Mouse (Mus musculus): Measurements from ENCODE around the gene Mad2l1bp. TPM values are rescaled to one million over a fixed set of nuclear protein-coding genes. Genes with fewer than 3 reads are reported as not detected.

Mad2l1bp gene
- total and polyA plus RNA-seq, 2 experiments, result 3.7 to 12.9 TPM

DNA sequence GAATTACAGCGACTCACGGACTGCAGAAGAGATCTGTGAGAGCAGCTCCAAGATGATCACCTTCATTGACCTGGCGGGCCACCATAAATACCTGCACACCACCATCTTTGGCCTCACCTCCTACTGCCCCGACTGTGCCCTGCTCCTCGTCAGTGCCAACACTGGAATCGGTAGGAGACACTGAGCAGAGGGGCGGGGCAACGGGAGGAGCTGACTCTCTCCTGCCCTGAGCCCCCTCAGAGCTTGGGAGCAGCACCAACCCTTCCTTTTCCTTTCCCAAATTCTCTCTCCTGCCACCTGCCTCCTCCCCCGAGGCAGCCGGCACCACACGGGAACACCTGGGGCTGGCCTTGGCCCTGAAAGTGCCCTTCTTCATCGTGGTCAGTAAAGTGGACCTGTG, 12.1 kb upstream of the Mad2l1bp start:
- no peaks in the 10 kb centered on the region for H3K27me3 ChIP-seq (ENCODE audit: control insufficient read depth, insufficient read depth, low read length)
- H3K36me3 ChIP-seq (ENCODE audit: control insufficient read depth, insufficient read depth, low read length), result peaks cover 27% of the 10 kb centered on the region; the same call in 1 of the 2 replicates
- H3K79me2 ChIP-seq (ENCODE audit: control insufficient read depth, insufficient read depth, low read length), result no peaks in the 10 kb centered on the region; the same call in 1 of the 2 replicates
- no peak overlapping the region for H3K9ac ChIP-seq (ENCODE audit: low read depth, low read length)
- H3K27ac ChIP-seq (replicated peaks; ENCODE audit: insufficient read depth, low read depth, low read length), result no peak overlapping the region
- WGBS, result 85% methylated on average over 12 of the region's 12 CpGs
- H3K4me3 ChIP-seq (ENCODE audit: insufficient read depth, low read depth, low read length), result no peak overlapping the region
- peaks cover 13% of the 10 kb centered on the region for H3K4me1 ChIP-seq (ENCODE audit: control insufficient read depth, insufficient read depth, low read length)
- DNase-seq (ENCODE audit: extremely low read depth, low read depth, low spot score), result no peak
- TF ChIP-seq CTCF (IDR thresholded peaks at IDR 0.05; ENCODE audit: low read depth, low read length) (no peak), POLR2A (IDR thresholded peaks at IDR 0.05; ENCODE audit: extremely low read depth, insufficient read depth, low read length) (no peak)

DNA sequence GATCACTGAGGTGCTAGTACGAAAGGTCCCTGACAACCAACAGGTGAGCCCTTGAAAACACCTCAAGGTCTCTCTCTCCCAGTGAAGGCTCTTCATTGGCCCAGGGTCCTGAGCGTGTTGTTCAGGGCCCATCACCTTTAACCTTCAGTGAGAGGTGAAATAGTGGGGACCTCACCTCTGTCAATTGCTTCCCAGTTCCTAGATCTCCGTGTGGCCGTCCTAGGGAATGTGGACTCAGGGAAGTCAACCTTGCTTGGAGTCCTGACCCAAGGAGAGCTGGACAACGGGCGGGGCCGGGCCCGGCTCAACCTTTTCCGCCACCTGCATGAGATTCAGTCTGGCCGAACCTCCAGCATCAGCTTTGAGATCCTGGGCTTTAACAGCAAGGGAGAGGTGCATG, 11.4 kb upstream of the Mad2l1bp start:
- 95% methylated on average over 10 of the region's 10 CpGs for WGBS
- Histone ChIP-seq H3K79me2 (ENCODE audit: control insufficient read depth, insufficient read depth, low read length) (no peaks in the 10 kb centered on the region; the same call in 1 of the 2 replicates), H3K36me3 (ENCODE audit: control insufficient read depth, insufficient read depth, low read length) (peaks cover 26% of the 10 kb centered on the region; the same call in 1 of the 2 replicates), H3K9ac (ENCODE audit: low read depth, low read length) (no peak overlapping the region), H3K4me3 (ENCODE audit: insufficient read depth, low read depth, low read length) (no peak overlapping the region), H3K27ac (replicated peaks; ENCODE audit: insufficient read depth, low read depth, low read length) (no peak overlapping the region), H3K4me1 (ENCODE audit: control insufficient read depth, insufficient read depth, low read length) (peaks cover 13% of the 10 kb centered on the region), H3K27me3 (ENCODE audit: control insufficient read depth, insufficient read depth, low read length) (no peaks in the 10 kb centered on the region)
- TF ChIP-seq CTCF (IDR thresholded peaks at IDR 0.05; ENCODE audit: low read depth, low read length), result no peak
- no peak for DNase-seq (ENCODE audit: extremely low read depth, low read depth, low spot score)

DNA sequence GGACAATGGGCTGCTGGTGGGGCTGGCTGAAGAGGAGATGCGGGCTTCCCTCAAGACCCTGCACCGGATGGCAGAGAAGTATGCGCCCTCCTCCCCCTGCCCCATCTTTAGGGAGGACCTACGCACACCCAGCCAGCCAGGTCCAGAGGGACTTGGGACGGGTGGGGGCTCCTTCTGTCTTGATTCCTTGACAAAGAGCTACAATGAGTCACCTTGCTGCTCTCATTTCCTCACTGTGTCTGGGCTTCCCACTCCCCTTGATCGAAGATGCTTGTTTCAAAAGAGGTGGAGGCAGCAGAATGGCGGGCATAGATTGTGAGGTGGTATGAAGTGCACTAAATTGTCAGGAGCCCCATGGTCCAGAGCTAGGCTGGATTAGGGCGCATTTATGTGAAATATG, 10.9 kb upstream of the Mad2l1bp start:
- DNase-seq (ENCODE audit: extremely low read depth, low read depth, low spot score), result no peak
- Histone ChIP-seq H3K4me1 (ENCODE audit: control insufficient read depth, insufficient read depth, low read length) (peaks cover 13% of the 10 kb centered on the region), H3K9ac (ENCODE audit: low read depth, low read length) (no peak overlapping the region), H3K27ac (replicated peaks; ENCODE audit: insufficient read depth, low read depth, low read length) (no peak overlapping the region), H3K79me2 (ENCODE audit: control insufficient read depth, insufficient read depth, low read length) (no peaks in the 10 kb centered on the region; the same call in 1 of the 2 replicates), H3K27me3 (ENCODE audit: control insufficient read depth, insufficient read depth, low read length) (no peaks in the 10 kb centered on the region), H3K36me3 (ENCODE audit: control insufficient read depth, insufficient read depth, low read length) (peaks cover 23% of the 10 kb centered on the region; the same call in 1 of the 2 replicates), H3K4me3 (ENCODE audit: insufficient read depth, low read depth, low read length) (no peak overlapping the region)
- WGBS, result 95% methylated on average over 8 of the region's 8 CpGs
- no peak for TF ChIP-seq CTCF (IDR thresholded peaks at IDR 0.05; ENCODE audit: low read depth, low read length)
- TF ChIP-seq POLR2A (IDR thresholded peaks at IDR 0.05; ENCODE audit: extremely low read depth, insufficient read depth, low read length), result no peak

DNA sequence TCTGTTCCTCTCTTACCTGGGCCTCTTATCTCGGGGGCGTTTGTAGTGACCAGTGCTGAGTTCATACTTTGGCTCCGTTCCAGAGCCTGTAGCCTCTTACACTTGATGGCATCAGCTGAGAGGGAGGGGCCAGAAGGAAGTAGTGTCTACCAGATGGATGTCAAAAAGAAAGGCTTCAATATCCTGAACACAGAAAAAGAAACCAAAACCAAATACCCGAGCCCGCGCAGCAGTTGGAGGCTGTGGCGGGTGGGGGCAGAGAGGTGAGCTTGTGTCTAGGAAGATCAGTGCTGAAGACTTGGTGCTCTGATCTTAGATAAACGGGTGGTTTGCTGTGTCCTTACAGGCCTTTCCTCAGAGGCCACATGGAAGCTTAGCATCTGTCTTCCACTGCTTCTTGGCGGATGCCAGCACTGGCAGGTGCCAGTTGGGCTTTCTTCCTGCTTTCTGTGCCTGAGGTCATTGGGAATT, 9.6 kb upstream of the Mad2l1bp start:
- peak; percentile 57 for DNase-seq (ENCODE audit: extremely low read depth, low read depth, low spot score)
- Histone ChIP-seq H3K27me3 (ENCODE audit: control insufficient read depth, insufficient read depth, low read length) (no peaks in the 10 kb centered on the region), H3K9ac (ENCODE audit: low read depth, low read length) (no peak overlapping the region)

DNA sequence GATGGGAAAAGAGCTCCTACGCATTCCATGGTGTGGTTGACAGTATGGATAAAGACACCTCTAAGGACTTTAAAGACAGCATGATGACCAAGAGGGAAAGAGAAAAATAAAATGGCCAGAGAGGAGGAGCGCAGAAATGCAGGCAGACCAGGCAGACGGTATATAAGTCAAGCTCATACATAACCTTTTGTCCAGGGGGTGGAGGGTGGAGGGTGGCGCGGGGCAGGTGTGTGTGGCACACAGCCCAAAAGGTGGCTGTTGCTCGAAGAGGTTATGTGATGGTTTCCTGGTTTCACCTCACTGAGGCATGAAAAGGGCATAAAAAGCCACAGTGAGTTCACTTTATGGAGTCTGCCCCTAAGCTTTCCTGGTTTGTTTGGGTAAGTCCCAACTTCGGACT, 9.2 kb upstream of the Mad2l1bp start:
- no peak overlapping the region for H3K4me3 ChIP-seq (ENCODE audit: insufficient read depth, low read depth, low read length)
- H3K36me3 ChIP-seq (ENCODE audit: control insufficient read depth, insufficient read depth, low read length), result peaks cover 17% of the 10 kb centered on the region; the same call in 1 of the 2 replicates
- 48% methylated on average over 7 of the region's 7 CpGs for WGBS
- no peak for TF ChIP-seq CTCF (IDR thresholded peaks at IDR 0.05; ENCODE audit: low read depth, low read length)
- no peak for TF ChIP-seq POLR2A (IDR thresholded peaks at IDR 0.05; ENCODE audit: extremely low read depth, insufficient read depth, low read length)
- H3K9ac ChIP-seq (ENCODE audit: low read depth, low read length), result no peak overlapping the region
- no peaks in the 10 kb centered on the region for H3K27me3 ChIP-seq (ENCODE audit: control insufficient read depth, insufficient read depth, low read length)
- no peaks in the 10 kb centered on the region; the same call in 1 of the 2 replicates for H3K79me2 ChIP-seq (ENCODE audit: control insufficient read depth, insufficient read depth, low read length)
- H3K4me1 ChIP-seq (ENCODE audit: control insufficient read depth, insufficient read depth, low read length), result peaks cover 16% of the 10 kb centered on the region
- DNase-seq (ENCODE audit: extremely low read depth, low read depth, low spot score), result no peak
- H3K27ac ChIP-seq (replicated peaks; ENCODE audit: insufficient read depth, low read depth, low read length), result no peak overlapping the region; the same call in 1 of the 2 replicates

More for the DNA sequence above, 9.6 kb upstream of the Mad2l1bp start:
- TF ChIP-seq CTCF (IDR thresholded peaks at IDR 0.05; ENCODE audit: low read depth, low read length) (no peak), POLR2A (IDR thresholded peaks at IDR 0.05; ENCODE audit: extremely low read depth, insufficient read depth, low read length) (no peak)
- peaks cover 16% of the 10 kb centered on the region for H3K4me1 ChIP-seq (ENCODE audit: control insufficient read depth, insufficient read depth, low read length)
- no peaks in the 10 kb centered on the region; the same call in 1 of the 2 replicates for H3K79me2 ChIP-seq (ENCODE audit: control insufficient read depth, insufficient read depth, low read length)
- peak overlapping the region; percentile 36; the same call in 1 of the 2 replicates for H3K27ac ChIP-seq (replicated peaks; ENCODE audit: insufficient read depth, low read depth, low read length)
- peaks cover 17% of the 10 kb centered on the region; the same call in 1 of the 2 replicates for H3K36me3 ChIP-seq (ENCODE audit: control insufficient read depth, insufficient read depth, low read length)
- peak overlapping the region; percentile 32 for H3K4me3 ChIP-seq (ENCODE audit: insufficient read depth, low read depth, low read length)
- 21% methylated on average over 9 of the region's 9 CpGs for WGBS

DNA sequence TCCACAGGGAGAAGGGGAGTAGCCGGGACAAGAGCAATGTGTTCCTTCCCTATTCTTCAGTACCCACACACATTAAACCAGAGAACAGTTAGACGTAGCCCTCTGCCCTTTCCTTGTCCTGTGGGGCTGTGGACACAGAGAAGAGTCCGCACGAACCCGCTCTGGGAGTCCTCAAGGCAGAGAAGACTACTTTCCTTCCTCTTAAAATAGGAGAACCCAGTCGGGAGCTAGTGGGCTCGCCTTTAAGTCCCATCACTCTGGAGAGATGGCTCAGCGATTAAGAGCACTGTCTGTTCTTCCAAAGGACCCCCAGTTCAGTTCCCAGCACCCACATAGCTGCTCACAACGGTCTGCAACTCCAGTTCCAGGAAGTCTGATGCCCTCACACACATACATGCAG, 8.4 kb upstream of the Mad2l1bp start:
- Histone ChIP-seq H3K79me2 (ENCODE audit: control insufficient read depth, insufficient read depth, low read length) (no peaks in the 10 kb centered on the region; the same call in 1 of the 2 replicates), H3K27me3 (ENCODE audit: control insufficient read depth, insufficient read depth, low read length) (no peaks in the 10 kb centered on the region), H3K27ac (replicated peaks; ENCODE audit: insufficient read depth, low read depth, low read length) (peak overlapping the region; percentile 65), H3K36me3 (ENCODE audit: control insufficient read depth, insufficient read depth, low read length) (peaks cover 11% of the 10 kb centered on the region; the same call in 1 of the 2 replicates), H3K9ac (ENCODE audit: low read depth, low read length) (peak overlapping the region; percentile 78), H3K4me1 (ENCODE audit: control insufficient read depth, insufficient read depth, low read length) (peaks cover 16% of the 10 kb centered on the region), H3K4me3 (ENCODE audit: insufficient read depth, low read depth, low read length) (peak overlapping the region; percentile 73)
- WGBS, result 37% methylated on average over 9 of the region's 9 CpGs
- TF ChIP-seq CTCF (IDR thresholded peaks at IDR 0.05; ENCODE audit: low read depth, low read length) (no peak), POLR2A (IDR thresholded peaks at IDR 0.05; ENCODE audit: extremely low read depth, insufficient read depth, low read length) (no peak)
- DNase-seq (ENCODE audit: extremely low read depth, low read depth, low spot score), result no peak
